Mouse (Mus musculus) left cerebral cortex, adult 8-10 months (tissue): ENCODE results near the gene Pomgnt1. TPM values are rescaled to one million over a fixed set of nuclear protein-coding genes. Genes with fewer than 3 reads are reported as not detected.

Experiments used
- DNase-seq, 2 experiments: peaks; one replicate each; pipeline ENCODE4 v3.0.0; 2022; ENCODE audit warnings: low spot score in 2 of 2
- total RNA-seq, 4 experiments: library from RNA; stranded (reverse); gene quantifications; 2 replicates each; pipeline ENCODE4 v1.2.4; 2022

Pomgnt1 gene
- total RNA-seq, 4 experiments from 2014 or later, result 78.4 to 93.2 (median 82.4) TPM

- no peak for DNase-seq
These were observed 49.4 kb downstream of the Pomgnt1 start, which contains the start of the genes 1700042G07Rik and Gm49337 for GRCm38 (mm10) chr4:116173072-116173471. Gene 1700042G07Rik, plus strand, starts transcription at chr4:116173372. Gene Gm49337, plus strand, starts transcription at chr4:116173384.

GRCm38 (mm10) chr4:116173752-116174151 is 50.1 kb downstream of the Pomgnt1 start:
- DNase-seq, result no peak

GRCm38 (mm10) chr4:116174466-116175116 is 51.0 kb downstream of the Pomgnt1 start:
- DNase-seq, result peak in 1 of 2 experiments; percentile 62

- no peak for DNase-seq
These were observed 51.5 kb downstream of the Pomgnt1 start for GRCm38 (mm10) chr4:116175136-116175535.

DNA sequence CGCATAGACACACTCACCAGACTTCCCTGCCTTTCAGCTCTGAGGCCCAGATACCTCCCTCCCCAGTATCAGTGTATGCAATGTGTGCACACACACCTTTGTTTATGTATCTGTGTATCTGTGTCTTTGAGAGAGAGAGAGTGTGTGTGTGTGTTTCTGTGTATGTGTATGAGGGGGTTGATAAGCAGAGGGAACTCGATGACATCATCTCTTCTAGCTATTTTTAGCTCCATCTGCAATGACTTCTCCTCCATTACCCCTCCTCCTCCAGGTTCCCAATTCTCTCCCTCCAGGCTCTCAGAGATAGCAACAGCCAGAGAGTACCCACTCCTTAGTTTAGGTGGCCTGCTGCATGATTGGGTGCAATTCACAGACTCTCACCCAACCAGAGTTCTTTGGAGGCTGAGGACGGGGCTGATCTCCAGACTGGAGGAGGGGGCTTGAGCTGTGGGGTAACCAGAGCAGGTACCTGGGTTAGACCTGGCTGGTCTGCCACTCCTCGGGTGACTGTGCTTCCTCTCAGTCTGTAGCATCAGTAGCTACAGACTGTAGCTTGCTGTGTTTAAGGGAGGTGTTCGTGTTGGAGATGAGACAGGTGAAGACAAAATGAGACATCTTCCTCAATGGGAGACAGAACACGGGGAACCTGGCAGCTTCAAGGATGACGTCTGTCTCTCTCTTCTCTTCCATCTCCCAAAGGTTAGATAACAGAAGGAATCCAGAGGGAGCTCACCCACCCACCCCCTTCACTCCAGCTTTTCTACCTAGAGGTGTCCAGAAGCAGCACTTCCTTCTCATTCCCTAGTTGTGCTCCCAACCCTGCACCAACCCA is 52.3 kb downstream of the Pomgnt1 start:
- peak in 1 of 2 experiments; percentile 79 for DNase-seq

- DNase-seq, result peak in 1 of 2 experiments; percentile 86
These were observed 52.9 kb downstream of the Pomgnt1 start for GRCm38 (mm10) chr4:116176543-116176988.

GRCm38 (mm10) chr4:116177140-116177539 is 53.5 kb downstream of the Pomgnt1 start:
- no peak for DNase-seq

DNA sequence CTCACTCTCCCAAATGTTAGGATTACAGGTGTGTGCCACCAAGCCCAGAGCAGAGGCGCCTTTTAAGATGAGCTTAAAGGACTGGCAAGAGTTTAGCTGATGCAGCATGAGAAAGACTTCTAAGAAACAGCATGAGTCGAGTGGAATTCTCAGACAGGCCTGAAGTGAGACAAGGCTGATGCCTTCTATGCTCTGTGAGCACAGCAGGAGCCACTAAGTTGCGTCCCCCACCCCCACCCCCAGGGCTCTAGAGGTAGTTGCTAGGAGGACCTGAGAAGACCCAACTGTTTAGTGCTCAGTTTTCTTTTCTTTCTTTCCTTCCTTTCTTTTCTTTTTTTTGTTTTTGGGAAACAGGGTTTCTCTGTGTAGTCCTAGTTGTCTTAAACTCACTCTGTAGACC is 58.4 kb downstream of the Pomgnt1 start:
- DNase-seq, result no peak

- no peak for DNase-seq
These were observed 59.1 kb downstream of the Pomgnt1 start for GRCm38 (mm10) chr4:116182745-116183144.

- no peak for DNase-seq
These were observed 61.4 kb downstream of the Pomgnt1 start for GRCm38 (mm10) chr4:116185083-116185482.

- DNase-seq, result no peak
These were observed 68.7 kb downstream of the Pomgnt1 start for GRCm38 (mm10) chr4:116192286-116192835.

GRCm38 (mm10) chr4:116193583-116194383 is 70.1 kb downstream of the Pomgnt1 start:
- DNase-seq, result no peak

- no peak for DNase-seq
These were observed 74.8 kb downstream of the Pomgnt1 start for GRCm38 (mm10) chr4:116198422-116198821.

- DNase-seq, result no peak
These were observed 80.8 kb downstream of the Pomgnt1 start for GRCm38 (mm10) chr4:116204422-116204821.

- DNase-seq, result no peak
These were observed 82.9 kb downstream of the Pomgnt1 start for GRCm38 (mm10) chr4:116206531-116206930.

DNA sequence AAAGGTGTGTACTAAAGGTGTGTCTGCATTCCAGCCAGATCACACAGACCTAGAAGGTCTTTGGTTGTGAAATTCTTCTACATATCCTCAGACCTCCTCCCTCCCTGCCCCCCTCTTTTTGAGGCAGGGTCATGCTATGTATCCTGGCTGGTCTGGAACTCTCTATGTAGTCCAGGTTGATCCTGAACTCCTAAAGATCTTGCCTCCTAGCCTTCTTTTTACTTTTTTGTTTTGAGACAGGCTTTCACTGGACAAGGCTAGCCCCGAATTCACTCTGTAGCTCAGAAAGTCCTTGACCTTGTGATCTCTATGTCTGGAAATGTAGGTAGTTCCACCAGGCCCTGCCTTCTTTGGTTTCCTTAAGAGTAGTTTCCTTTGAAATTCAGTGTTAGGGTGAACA is 85.3 kb downstream of the Pomgnt1 start:
- DNase-seq, result no peak

Other genes starting within 250 kb of the Pomgnt1 start
- under 1 TPM in 3 of 4 experiments, not detected in 1; 0.21 to 0.53 (median 0.35) TPM for gene Kncn, start 239.4 kb upstream of the Pomgnt1 start, total RNA-seq
- gene 6430628N08Rik, start 233.2 kb upstream of the Pomgnt1 start, total RNA-seq, result under 1 TPM; 0.38 to 0.56 (median 0.54) TPM
- gene Dmbx1, start 183.9 kb upstream of the Pomgnt1 start, total RNA-seq, result under 1 TPM in 2 of 4 experiments, not detected in 2; 0.09 to 0.36 TPM
- gene Faah, start 105.9 kb upstream of the Pomgnt1 start, total RNA-seq, result 10 to 100 TPM; 77.3 to 81.9 (median 80.2) TPM
- gene Nsun4, start 70.0 kb upstream of the Pomgnt1 start, total RNA-seq, result 10 to 100 TPM in 2 of 4 experiments, 1 to 10 TPM in 2; 9.0 to 11.5 (median 10.6) TPM
- 100 to 1,000 TPM; 402 to 442 (median 412) TPM for gene Uqcrh, start 48.8 kb upstream of the Pomgnt1 start, total RNA-seq
- 10 to 100 TPM; 45.2 to 53.2 (median 50.0) TPM for gene Lrrc41, start 48.6 kb upstream of the Pomgnt1 start, total RNA-seq
- gene Rad54l, start 150 bp upstream of the Pomgnt1 start, total RNA-seq, result 1 to 10 TPM in 3 of 4 experiments, under 1 TPM in 1; 0.70 to 1.2 (median 1.1) TPM
- gene Lurap1, start 27.5 kb downstream of the Pomgnt1 start, total RNA-seq, result 10 to 100 TPM; 32.3 to 37.9 (median 33.4) TPM
- under 1 TPM in 1 of 4 experiments, not detected in 3; 0.23 TPM for gene Tspan1, start 43.8 kb downstream of the Pomgnt1 start, total RNA-seq
- gene 1700042G07Rik, start 49.5 kb downstream of the Pomgnt1 start, total RNA-seq, result not detected
- gene Gm49337, start 49.5 kb downstream of the Pomgnt1 start, total RNA-seq, result under 1 TPM in 1 of 4 experiments, not detected in 3; 0.53 TPM
- 10 to 100 TPM; 35.5 to 44.5 (median 40.3) TPM for gene Pik3r3, start 97.8 kb downstream of the Pomgnt1 start, total RNA-seq